Mouse (Mus musculus): ENCODE data around the gene Metrn.
A peak's percentile ranks its signal among the peaks of the same experiment; 100 is the strongest.

Metrn gene

GRCm38 (mm10) chr17:25796951-25797369 is at the start of gene Metrn:
TSS of gene Metrn (minus strand) at chr17:25797136.
- DNase-seq: peak; percentile 92 to 97

- peak; percentile 98 for DNase-seq
These were observed 47.5 kb upstream of the Metrn start, which contains the start of gene Rhot2 for GRCm38 (mm10) chr17:25844396-25844901. TSS of gene Rhot2 (minus strand) at chr17:25844851.

- peak in 1 of 2 experiments; percentile 28 for DNase-seq
These were observed 46.9 kb upstream of the Metrn start for GRCm38 (mm10) chr17:25843636-25844395.

GRCm38 (mm10) chr17:25843122-25843521 is 46.2 kb upstream of the Metrn start:
- no peak for DNase-seq

GRCm38 (mm10) chr17:25842509-25842908 is 45.6 kb upstream of the Metrn start:
- no peak for DNase-seq

- DNase-seq: no peak
These were observed 44.4 kb upstream of the Metrn start, which contains the start of gene Gm20683 for GRCm38 (mm10) chr17:25841117-25841880. TSS of gene Gm20683 (minus strand) at chr17:25841763.

- no peak for DNase-seq
These were observed 43.6 kb upstream of the Metrn start for GRCm38 (mm10) chr17:25840519-25840918.

- DNase-seq: peak; percentile 73 to 76
These were observed 42.7 kb upstream of the Metrn start for GRCm38 (mm10) chr17:25839455-25840235.

GRCm38 (mm10) chr17:25838904-25839303 is 42.0 kb upstream of the Metrn start:
- no peak for DNase-seq

- no peak for DNase-seq
These were observed 40.6 kb upstream of the Metrn start for GRCm38 (mm10) chr17:25837533-25837932.

- DNase-seq: peak; percentile 76 to 82
These were observed 40.1 kb upstream of the Metrn start, which contains the start of gene Rhbdl1 for GRCm38 (mm10) chr17:25837076-25837410. TSS of gene Rhbdl1 (minus strand) at chr17:25837295.

GRCm38 (mm10) chr17:25836397-25837075 is 39.6 kb upstream of the Metrn start:
- peak; percentile 53 to 59 for DNase-seq

GRCm38 (mm10) chr17:25835816-25836215 is 38.9 kb upstream of the Metrn start:
- DNase-seq: peak in 1 of 2 experiments; percentile 32

- peak in 1 of 2 experiments; percentile 26 for DNase-seq
These were observed 38.4 kb upstream of the Metrn start for GRCm38 (mm10) chr17:25835301-25835700.

- DNase-seq: peak in 1 of 2 experiments; percentile 26
These were observed 37.8 kb upstream of the Metrn start for GRCm38 (mm10) chr17:25834595-25835222.

GRCm38 (mm10) chr17:25833961-25834594 is 37.1 kb upstream of the Metrn start:
- peak; percentile 78 to 83 for DNase-seq

- peak; percentile 96 to 97 for DNase-seq
These were observed 36.3 kb upstream of the Metrn start, which contains the start of gene Stub1 for GRCm38 (mm10) chr17:25833291-25833663. TSS of gene Stub1 (minus strand) at chr17:25833404.

- DNase-seq: peak; percentile 100
These were observed 35.7 kb upstream of the Metrn start for GRCm38 (mm10) chr17:25832436-25833290.

GRCm38 (mm10) chr17:25831451-25832281 is 34.7 kb upstream of the Metrn start:
- peak in 1 of 2 experiments; percentile 63 for DNase-seq
